Mouse (Mus musculus) macrophage (primary cell): ENCODE data around the gene Gm14305. TPM values are rescaled to one million over a fixed set of nuclear protein-coding genes. Genes with fewer than 3 reads are reported as not detected.
"Not testable (repeated sequence)": the region's sequence is repeated elsewhere in the genome, so short reads cannot be mapped to it uniquely, and the experiment has no call there.

Experiments used
- H3K27ac ChIP-seq: fragments of 350-480 bp; formaldehyde crosslinking; 2 replicates; pipeline ENCODE4 v1.9.0; 2021
- H3K36me3 ChIP-seq: fragments of 350-480 bp; formaldehyde crosslinking; 2 replicates; pipeline ENCODE4 v1.9.0; 2021; ENCODE audit errors: inconsistent target
- H3K4me3 ChIP-seq: fragments of 350-480 bp; formaldehyde crosslinking; 2 replicates; pipeline ENCODE4 v1.9.0; 2021; ENCODE audit errors: inconsistent target
- H3K79me2 ChIP-seq: fragments of 350-480 bp; formaldehyde crosslinking; 2 replicates; pipeline ENCODE4 v1.9.0; 2021; ENCODE audit errors: inconsistent target
- WGBS: methylation state at CpG from one replicate; pipeline ENCODE4 v1.1.7; 2026; ENCODE audit warnings: inconsistent platforms; ENCODE audit not compliant: missing documents; 5-methylcytosine and 5-hydroxymethylcytosine counted together
- polyA plus RNA-seq: library from polyadenylated mRNA; stranded (reverse); fragments of 250-400 nt; gene quantifications from 3 replicates; pipeline ENCODE4 v1.2.4, GENCODE M21; 2018; ENCODE audit warnings: inconsistent platforms
- total RNA-seq, 78 experiments: library from RNA; depleted of rRNA; stranded (reverse); fragments of 250-400 nt; gene quantifications; 1 replicate in 9 of 78; 2 replicates in 24 of 78; 3 replicates in 43 of 78; 4 replicates in 2 of 78; pipeline ENCODE4 v1.2.4; 2018; ENCODE audit warnings: inconsistent platforms in 56 of 78

The Gm14305 gene
- 10 to 100 TPM in 21 of 26 experiments, 1 to 10 TPM in 5; 6.0 to 59.6 (median 19.8) TPM for total RNA-seq (2018; cell fraction: chromatin; rRNA removed)
- total RNA-seq (2018; cell fraction: cytosol; rRNA removed): 10 to 100 TPM; 12.0 to 26.0 (median 16.7) TPM
- total RNA-seq (2018; cell fraction: nucleus; rRNA removed): 10 to 100 TPM in 16 of 26 experiments, 1 to 10 TPM in 10; 2.2 to 75.1 (median 13.3) TPM
- polyA plus RNA-seq: 15.4 to 26.2 TPM (median 25.0 TPM) in 3 replicates

DNA sequence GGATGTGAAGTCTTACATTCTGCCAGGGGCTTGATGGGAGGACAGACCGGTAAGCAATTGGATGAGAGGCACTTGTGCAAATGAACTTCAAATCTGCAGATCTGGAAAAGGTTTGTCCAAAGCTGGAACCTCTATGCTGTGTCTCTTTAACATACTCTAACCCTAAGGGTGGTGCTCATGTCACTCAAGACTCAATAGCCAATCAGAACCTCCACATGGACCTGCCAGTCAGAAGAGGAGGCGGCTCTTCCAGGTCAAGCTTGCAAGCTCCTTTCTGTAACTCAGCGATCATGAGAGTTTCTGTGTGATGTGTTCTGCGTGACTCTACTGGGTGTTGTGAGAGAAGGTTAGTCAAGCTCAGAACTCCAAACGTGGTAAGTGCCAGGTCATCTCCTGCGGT, at the start of gene Gm14305:
Gm14305 (plus strand) TSS at position 278 of the 400 bp plus-strand sequence.
- H3K36me3 ChIP-seq, H3K79me2 ChIP-seq, H3K27ac ChIP-seq: not testable (repeated sequence)
- WGBS: 0% methylated on average over 1 of the region's 6 CpGs
- H3K4me3 ChIP-seq: peak within 1 kb of the TSS; percentile 48

DNA sequence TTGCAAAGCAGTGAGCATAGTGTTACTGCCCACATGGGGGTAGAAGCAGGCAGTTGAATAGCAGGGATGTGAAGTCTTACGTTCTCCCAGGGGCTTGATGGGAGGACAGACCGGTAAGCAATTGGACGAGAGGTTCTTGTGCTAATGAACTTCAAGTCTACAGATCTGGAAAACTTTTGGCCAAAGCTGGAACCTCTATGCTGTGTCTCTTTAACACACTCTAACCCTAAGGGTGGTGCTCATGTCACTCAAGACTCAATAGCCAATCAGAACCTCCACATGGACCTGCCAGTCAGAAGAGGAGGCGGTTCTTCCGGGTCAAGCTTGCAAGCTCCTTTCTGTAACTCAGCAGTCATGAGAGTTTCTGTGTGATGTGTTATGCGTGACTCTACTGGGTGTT, 37.9 kb upstream of the Gm14305 start, which contains the start of gene Zfp973:
Zfp973 (plus strand) TSS at position 301 of the 400 bp plus-strand sequence.
- not testable (repeated sequence) for H3K4me3 ChIP-seq, H3K79me2 ChIP-seq, H3K27ac ChIP-seq, H3K36me3 ChIP-seq
- no CpG with 5 or more reads among the region's 6 CpGs for WGBS

Other genes with a start within 250 kb of the Gm14305 start
- gene Gm14434, start 221.5 kb upstream of the Gm14305 start, polyA plus RNA-seq: 6.3 to 9.7 TPM (median 7.2 TPM) in 3 replicates
- not detected in 3 replicates for gene Zfp967, start 187.3 kb upstream of the Gm14305 start, polyA plus RNA-seq
- gene Gm14308, start 72.0 kb upstream of the Gm14305 start, polyA plus RNA-seq: 4.0 to 17.7 TPM (median 5.4 TPM) in 3 replicates
- gene Zfp973, start 37.8 kb upstream of the Gm14305 start, polyA plus RNA-seq: 7.5 to 9.9 TPM (median 8.2 TPM) in 3 replicates
- gene Gm14295, start 90.3 kb downstream of the Gm14305 start, polyA plus RNA-seq: 14.8 to 35.6 TPM (median 15.0 TPM) in 3 replicates
- gene Gm14408, start 122.8 kb downstream of the Gm14305 start, polyA plus RNA-seq: not detected in 3 replicates
- 3.7 to 19.9 TPM (median 5.8 TPM) in 3 replicates for gene Gm14296, start 219.5 kb downstream of the Gm14305 start, polyA plus RNA-seq